Mouse (Mus musculus) stomach, postnatal 0 days (tissue): Measurements from ENCODE around the gene Lama2.
A peak's percentile ranks its signal among the peaks of the same experiment; 100 is the strongest.

ENCODE experiments used
- CTCF ChIP-seq: IDR thresholded peaks from 2 replicates; pipeline ENCODE4 v1.5.1; 2016; ENCODE audit warnings: antibody characterized with exemption, low read depth, mild to moderate bottlenecking, moderate library complexity
- EP300 ChIP-seq: optimal IDR thresholded peaks from 2 replicates; pipeline ENCODE3; 2016; ENCODE audit warnings: antibody characterized with exemption

- TF ChIP-seq CTCF (peak; percentile 86), EP300 (no peak)
These were observed 624.2 kb downstream of the Lama2 start for GRCm38 (mm10) chr10:26995182-26995975.
